Mouse (Mus musculus) hematopoietic stem cell, adult 5-6 weeks (primary cell): ENCODE data around the gene Strn4. TPM values are rescaled to one million over a fixed set of nuclear protein-coding genes. Genes with fewer than 3 reads are reported as not detected.

Source experiments
- ATAC-seq, 2 experiments: fragments of 125-278 bp in 1 of 2; replicated peaks in 1 of 2; 2 replicates each; pipeline ENCODE4 v1.8.0; 2016 to 2017; ENCODE audit warnings: inconsistent platforms in 2 of 2, mild to moderate bottlenecking in 2 of 2, moderate number of reproducible peaks in 2 of 2, low read depth in 1 of 2, moderate TSS enrichment in 1 of 2; ENCODE audit not compliant: low FRiP score in 2 of 2, poor library complexity in 2 of 2, severe bottlenecking in 2 of 2, insufficient read depth in 1 of 2, low TSS enrichment in 1 of 2
- total RNA-seq: library from RNA; stranded (forward); fragments of 172-1452, 232-1000 nt; gene quantifications from 2 replicates; pipeline ENCODE4 v1.2.3, GENCODE M21; 2017

Gene Strn4
- total RNA-seq, 1 experiment from 2014 or later = 50.9 TPM

DNA sequence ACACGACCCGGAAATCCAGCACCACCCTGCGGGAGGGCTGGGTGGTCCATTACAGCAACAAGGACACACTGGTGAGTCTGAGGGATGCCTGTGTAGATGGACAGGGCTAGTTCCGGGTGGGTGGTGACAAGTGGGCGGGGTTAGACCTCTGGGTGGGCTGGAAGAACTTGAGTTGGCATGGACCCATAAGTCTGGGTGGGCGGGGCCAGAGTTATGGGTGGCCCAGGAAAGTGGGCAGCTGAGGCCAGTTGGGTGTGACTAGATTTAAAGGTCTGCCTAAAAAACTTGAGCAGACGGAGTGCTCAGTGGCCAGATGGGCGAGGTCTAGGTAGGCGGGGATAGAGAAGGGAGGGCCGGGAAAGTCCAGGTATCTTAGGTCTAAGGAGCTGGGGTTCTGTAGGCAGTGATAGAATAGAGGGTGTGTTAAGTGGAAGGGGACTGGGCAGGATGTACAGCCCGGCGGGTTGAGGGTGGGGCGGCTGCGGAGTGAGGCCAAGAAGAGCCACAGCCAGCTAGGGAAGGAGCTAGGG, 37.7 kb downstream of the Strn4 start:
- no peak for ATAC-seq

DNA sequence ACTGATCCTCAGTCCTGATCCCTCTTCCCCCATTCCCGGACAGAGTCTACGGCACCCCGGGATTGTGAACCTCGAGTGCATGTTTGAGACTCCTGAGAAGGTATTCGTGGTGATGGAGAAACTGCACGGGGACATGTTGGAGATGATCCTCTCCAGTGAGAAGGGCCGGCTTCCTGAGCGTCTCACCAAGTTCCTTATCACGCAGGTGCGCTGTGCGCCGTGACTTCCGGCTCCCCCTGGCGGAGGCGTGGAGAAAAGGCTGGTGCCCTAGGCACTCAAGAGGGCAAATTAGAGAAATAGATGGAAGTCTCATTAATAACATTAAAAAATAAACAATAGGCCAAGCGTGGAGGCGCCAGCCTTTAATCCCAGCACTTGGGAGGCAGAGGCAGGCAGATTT, 42.6 kb downstream of the Strn4 start:
- peak; percentile 53 to 74 for ATAC-seq

DNA sequence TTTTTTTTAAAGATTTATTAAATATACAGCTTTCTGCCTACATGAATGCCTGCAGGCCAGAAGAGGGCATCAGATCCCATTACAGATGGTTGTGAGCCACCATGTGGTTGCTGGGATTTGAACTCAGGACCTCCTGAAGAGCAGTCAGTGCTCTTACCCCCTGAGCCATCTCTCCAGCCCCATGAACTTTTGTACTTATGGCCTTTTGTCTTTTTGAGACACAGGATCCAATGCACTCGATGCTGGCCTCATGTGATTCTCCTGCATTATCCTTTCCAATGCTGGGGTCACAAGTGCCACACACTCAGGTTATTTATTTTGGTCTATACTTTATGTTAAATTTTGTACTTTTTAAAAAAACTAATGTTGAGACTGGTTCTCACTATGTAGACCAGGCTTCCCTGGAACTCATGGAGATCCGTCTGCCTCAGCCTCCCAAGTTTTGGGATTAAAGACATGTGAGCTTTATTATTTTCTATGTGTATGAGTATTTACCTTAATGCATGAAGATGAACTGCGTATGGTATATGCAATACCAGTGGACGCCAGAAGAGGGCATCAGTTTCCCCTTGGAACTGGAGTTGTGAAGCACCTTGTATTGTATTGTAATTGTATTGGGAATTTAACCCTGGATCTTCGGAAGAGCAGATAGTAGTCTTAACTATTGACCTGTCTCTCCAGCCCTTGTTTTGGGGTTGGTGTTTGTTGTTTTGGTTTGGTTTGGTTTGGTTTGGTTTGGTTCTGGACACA, 44.4 kb downstream of the Strn4 start:
- peak in 1 of 2 experiments; percentile 46; a peak in 2 of 4 replicates for ATAC-seq

DNA sequence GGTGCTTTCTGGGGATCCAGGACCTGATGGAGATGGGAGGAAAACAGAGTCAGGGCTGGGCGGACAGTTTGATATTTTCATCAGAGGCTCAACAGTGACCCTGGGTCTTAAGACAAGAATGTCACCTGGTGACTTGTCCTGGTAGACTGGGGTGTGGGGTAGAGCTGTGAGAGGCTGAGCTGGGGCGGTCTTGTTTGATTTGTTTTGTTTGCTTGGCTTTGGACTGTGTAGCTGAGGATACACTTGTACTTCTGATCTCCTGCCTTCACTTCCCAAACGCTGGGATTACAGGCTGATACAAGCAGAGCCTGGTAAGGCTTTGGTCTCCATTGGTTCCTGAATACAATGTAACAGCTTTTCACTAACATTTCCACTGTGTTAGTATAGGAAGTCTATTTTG, 51.8 kb downstream of the Strn4 start:
- ATAC-seq = no peak

DNA sequence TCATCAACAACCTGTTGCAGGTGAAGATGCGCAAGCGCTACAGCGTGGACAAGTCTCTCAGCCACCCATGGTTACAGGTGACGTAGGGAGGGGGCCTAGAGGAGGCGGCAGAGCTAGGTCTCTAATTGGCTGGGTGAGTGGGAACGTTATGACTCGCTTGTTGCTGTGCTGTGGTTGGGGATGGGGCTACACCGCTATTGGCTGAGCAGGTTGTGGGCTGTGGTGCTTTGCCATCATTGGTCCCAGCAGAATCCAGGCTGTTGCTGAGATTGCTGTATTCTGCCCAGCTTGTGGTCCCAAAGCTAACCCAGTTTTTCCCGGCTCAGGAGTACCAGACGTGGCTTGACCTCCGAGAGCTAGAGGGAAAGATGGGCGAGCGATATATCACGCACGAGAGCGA, 53.8 kb downstream of the Strn4 start:
- no peak for ATAC-seq

DNA sequence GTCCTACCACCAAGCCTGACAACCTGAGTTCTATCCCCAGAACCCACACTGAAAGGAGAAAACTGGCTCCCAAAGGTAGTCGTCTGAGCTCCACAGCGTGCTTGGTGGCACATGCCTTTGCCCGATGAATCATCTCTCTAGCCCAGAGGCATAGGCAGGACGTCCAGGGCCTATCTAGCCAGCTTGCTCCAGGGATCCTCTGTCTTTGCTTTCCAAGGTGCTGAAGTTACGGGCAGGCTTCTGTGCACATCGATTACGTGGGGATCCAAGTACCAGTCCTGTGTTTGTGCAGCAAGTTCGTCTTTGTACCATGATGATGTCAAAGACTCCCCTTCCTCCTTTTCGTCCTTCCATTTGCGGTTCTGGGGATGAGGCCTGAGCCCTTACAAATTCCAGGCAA, 55.9 kb downstream of the Strn4 start:
- ATAC-seq = no peak

DNA sequence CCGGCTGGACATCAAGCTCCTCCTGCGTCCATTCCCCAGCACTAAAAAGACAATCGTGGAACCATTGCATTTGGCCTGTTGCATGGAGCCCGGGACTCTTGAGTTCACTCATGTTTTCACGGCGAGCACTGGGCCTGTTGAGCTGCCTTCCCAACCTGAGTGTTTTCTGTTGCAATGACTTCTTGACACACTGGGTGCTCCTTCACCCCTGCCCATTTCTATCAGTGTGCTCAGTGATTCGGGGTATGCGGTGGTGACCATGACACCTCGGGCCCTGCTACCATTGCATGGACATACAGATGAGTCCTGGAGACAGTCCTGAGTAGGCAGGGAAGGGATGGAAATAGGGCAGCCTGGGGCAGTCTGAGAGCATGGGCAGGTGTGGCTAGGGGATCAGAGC, 56.8 kb downstream of the Strn4 start:
- ATAC-seq = no peak

DNA sequence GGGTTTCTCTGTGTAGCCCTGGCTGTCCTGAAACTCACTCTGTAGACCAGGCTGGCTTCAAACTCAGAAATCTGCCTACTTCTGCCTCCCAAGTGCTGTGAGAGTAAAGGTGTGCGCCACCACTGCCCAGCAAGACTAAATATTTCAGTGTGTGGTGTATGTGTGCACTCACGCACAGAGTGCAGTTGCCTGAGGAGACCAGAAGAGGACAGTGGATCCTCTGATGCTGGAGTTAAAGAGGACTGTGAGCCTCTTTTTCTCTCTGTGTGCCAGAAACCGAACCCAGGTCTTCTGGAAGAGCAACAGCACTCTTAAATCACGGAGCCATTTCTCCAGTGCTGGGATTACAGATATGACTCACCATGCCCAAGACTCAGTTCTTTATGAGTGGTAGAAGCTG, 57.7 kb downstream of the Strn4 start:
- ATAC-seq = no peak

DNA sequence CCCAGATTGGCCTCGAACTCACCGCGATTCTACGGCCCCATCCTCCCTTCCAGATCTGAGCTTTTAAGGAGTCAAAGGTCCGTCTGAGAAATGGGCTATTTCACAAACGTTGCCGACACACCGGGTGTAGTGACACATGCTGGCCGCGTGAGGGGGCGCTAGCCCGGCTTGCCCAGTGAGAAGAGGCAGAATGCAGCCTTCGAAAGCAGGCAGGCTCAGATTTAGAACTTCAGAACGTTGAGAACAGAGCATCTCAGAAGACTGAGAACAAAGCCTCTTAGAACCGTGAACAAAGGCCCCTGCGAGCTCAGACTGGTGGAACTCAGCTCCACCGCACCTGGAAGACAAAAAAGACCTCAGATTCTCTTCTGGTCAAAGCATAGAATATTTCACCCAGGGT, 58.5 kb downstream of the Strn4 start:
- ATAC-seq = peak; percentile 46 to 63; a peak in 3 of 4 replicates

DNA sequence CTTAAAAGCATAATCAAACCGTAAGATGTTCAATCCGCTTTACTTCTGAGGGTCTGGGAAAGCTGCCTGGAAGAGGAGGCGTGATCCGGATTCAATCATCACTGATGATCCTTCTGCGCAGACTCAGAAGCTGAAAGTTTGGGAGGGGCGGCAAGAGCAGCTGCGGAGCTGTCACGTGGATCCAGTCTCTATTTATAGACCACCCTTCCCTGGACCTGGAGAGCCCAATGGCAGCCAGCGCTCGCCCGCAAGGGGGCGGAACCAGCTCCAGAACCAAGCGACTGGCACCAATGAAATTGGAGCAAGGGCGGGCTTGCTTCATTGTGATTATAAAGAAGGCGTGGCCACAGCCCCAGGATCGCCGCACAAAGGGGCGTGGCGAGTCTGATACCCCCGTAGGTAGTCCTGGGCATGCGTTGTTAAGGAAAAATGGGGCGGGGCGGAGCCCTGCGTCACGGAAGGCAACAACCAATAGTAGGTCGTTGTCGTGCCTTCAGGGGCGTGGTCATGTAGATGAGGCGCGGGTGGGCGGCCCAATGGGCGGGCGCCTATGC, 59.1 kb downstream of the Strn4 start:
- ATAC-seq = peak; percentile 89 to 92

DNA sequence AGATGAGACGGTGACA, 59.4 kb downstream of the Strn4 start, which contains the start of gene Dact3:
Gene Dact3, plus strand, starts transcription at position 8 of the 16 bp plus-strand sequence.
- ATAC-seq = no peak

DNA sequence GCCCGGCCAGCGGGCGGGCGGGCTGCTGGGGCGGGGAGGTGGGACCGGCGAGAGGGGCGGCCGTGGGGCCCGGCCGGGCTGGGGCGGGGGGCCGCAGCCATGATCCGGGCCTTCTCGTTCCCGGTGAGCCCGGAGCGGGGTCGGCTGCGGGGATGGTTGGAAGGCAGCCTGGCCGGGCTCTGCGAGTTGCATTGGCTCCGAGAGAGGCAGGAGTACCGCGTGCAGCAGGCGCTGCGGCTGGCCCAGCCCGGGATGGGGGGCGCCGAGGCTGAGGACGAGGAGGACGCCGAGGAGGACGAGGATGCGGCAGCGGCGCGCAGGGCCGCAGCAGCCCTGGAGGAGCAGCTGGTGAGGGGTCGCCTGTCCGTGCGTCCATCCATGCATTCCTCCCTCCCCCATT, 59.6 kb downstream of the Strn4 start:
- no peak for ATAC-seq

DNA sequence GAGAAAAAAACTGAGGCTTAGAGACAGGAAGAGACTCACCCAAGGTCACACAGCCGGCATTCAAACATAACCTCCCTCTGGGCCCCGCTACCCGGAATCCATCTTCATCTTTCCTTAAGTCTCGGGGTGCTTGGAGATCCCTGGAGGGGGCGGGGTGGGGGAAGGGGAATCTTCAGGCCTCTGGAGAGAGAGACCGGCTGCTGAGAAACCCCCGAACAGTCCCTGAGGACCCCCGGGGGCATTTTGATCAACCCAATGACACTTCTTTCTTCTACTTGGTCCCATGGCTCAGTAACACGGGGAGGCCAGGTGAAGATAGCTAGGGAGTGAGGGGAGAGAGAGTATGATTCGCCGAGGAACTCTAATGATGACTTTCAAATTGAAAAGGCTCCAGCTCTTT, 60.3 kb downstream of the Strn4 start:
- ATAC-seq = no peak

DNA sequence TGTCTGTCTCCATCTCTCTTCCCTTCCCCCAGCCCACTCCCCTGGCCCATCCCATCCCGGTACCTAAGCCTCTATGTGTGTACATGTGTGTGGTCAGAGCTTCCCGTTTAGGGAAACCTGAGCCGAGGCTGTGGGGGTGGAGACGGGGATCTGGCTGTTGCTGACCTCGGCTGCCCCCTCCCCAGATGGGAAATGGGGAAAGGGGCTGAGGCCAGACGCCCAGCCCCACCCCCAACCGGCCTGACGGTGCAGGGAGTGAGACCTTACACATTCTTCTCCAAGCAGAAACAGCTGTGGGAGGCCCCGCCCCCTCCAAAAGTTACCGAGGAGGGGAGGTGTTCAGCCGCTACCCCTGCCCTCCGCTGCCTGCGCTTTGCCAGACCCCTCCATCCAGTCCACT, 60.9 kb downstream of the Strn4 start:
- ATAC-seq = no peak

DNA sequence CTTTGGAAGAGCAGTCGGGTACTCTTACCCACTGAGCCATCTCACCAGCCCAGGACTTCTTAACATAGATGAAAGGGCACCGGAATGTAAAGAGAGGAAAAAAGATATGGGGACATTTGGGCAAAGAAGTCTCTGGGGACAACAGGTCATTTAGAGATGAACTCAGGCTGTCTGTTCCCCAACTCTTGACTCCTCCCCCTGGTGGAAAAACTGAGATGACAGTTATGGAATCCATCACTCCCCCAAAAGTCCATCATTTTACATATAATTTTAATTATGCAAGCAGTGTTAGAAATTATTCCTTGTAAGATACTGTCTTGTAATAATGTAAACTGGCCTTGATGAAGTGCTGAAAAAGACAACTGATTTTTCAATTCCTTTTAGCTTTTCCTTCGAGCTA, 62.0 kb downstream of the Strn4 start:
- ATAC-seq = no peak

DNA sequence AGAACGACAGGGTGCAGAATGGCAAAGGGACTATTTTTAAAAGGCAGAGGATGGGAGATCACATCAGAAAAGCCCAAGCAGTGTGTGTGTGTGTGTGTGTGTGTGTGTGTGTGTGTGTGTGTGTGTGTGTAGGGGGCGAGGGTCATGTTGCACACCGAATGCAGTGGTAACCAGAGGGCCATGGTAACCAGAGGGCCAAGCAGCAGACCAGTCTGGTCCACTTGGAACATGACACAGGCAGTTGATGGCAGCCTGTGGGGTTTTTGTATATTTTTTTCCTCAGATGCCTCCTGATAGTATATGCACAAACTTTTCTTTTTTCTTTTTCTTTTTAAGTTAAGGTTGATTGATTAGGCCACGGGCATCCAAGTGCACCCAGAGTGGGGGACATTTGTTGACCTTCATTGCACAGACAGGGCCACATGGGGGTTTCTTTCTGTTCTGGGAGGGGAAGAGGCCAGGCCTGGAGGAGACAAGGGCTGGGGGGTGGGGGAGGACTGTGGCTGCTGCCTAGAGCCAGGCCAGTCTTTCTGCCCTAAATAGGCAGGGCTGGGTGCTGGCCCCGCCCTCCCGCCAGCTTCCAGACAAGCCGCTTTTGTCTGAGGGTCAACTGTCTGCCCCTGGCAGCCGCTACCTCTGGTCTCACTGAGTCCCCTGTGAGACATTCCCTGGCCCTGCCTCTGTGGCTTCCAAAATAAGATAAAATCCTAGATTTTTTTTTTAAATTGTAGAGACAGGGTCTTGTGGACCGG, 64.3 kb downstream of the Strn4 start:
- ATAC-seq = no peak

DNA sequence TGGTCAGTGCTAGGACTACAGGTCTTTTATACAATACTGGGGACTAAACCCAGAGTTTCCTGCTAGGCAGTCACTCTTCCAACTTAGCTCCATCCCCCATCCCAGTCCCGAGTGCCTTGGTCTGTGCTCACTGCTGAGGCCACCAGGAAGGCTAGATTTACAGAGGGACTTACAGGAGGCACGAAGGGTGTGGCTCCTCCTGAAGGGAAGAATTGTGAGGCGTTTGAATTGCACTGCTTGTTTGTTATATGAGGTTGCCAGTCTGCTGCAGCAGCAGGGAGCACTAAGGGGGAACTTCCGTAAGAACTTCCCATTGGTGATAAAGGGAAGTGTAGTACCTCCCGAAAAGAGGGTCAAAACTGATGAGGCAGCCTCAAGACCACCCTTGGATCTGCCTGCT, 64.9 kb downstream of the Strn4 start:
- no peak for ATAC-seq

DNA sequence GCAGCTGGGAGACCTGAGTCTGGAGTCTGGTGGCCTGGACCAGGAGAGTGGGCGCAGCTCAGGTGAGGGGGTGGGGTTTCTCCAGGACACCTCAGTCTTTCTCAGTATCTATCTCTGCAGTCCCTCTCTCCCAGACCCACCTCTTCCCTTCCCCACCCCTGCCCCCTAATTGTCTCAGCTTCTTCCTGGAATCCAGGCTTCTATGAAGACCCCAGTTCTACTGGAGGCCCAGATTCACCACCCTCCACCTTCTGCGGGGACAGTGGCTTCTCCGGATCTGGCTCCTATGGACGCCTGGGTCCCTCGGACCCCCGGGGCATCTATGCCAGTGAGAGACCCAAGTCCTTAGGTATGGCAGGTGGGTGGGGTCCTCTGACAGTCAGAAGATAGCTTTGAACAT, 67.5 kb downstream of the Strn4 start:
- no peak for ATAC-seq

DNA sequence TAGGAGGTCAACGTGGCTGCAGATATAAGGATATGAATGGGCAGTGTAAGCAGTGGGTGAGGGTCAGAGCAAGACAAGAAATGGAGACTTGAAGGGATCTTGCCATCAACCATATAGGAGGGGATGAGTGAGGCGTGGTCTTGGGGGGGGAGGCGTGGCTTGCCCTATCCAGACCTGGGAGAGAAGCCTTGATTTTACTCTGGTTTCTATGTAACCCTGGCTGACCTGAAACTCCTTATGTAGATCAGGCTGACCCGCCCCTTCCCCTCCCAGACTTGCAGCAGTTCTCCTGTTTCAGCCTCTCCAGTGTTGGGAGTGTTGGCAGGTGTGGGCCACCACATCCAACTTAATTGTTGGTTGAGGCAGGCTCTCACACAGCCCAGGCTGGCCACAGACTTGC, 68.6 kb downstream of the Strn4 start:
- no peak for ATAC-seq
